Mouse (Mus musculus) left cerebral cortex, adult 8-10 months (tissue): Measurements from ENCODE around the gene Ppm1a. TPM values are rescaled to one million over a fixed set of nuclear protein-coding genes. Genes with fewer than 3 reads are reported as not detected.

Source experiments
- DNase-seq, 2 experiments: peaks; one replicate each; pipeline ENCODE4 v3.0.0; 2022; ENCODE audit warnings: low spot score in 2 of 2
- total RNA-seq, 4 experiments: library from RNA; stranded (reverse); gene quantifications; 2 replicates each; pipeline ENCODE4 v1.2.4; 2022

Ppm1a gene
- total RNA-seq, 4 experiments from 2014 or later = 302 to 338 (median 333) TPM

DNA sequence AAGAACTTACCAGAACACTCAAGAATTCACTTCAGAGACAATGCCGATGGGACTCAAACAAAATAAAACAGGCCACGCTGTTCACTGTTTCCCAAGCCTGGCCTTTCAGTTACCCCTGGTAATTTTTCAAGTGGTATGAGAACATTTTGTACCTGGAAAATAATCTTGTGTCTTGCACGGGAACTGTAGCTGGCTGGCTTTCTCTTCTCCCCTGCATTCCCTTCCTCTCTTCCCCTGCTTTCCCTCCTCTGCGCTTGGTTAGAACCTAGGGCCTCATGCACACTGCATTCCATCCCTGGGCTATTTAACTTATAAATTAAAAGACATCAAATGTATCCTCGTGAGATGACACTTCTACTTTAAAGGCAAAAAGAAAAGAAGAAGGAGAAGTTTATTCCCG is 64.3 kb downstream of the Ppm1a start:
- DNase-seq = no peak

GRCm38 (mm10) chr12:72825656-72826055 is 68.4 kb downstream of the Ppm1a start:
- DNase-seq = no peak

DNA sequence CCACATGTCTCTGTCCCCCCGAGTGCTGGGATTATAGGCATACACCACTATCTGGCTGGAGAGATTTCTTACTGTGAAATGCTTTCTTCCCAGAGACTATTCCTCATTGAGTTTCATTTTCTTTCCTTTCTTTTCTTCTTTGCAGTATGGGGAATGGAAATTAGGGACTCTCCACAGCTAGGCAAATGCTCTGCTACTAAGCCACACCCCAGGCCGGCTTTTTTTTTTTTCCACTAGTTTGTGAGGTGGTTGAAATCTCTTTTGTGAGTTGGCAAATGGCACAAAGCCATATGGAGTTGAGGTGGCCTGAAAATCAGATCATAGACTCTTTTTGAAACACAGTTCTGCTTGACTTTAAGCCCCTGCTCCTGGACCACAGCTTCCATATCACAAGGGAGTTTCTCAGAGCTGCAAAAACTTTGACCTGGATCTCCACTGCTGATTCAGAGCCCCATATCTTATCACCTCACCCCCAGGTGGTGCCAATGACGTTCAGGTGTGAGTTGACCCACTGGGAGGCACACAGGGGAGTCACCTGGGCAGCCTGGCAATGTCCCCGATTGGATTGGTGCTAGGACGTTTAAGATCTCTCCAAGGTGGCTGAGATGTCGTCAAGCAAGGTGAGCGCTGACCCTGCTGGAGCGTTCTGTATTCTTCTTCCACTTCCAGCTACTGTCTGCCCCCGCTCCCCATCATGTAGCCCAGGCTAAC is 71.7 kb downstream of the Ppm1a start:
- no peak for DNase-seq

GRCm38 (mm10) chr12:72829777-72830176 is 72.5 kb downstream of the Ppm1a start:
- DNase-seq = no peak

DNA sequence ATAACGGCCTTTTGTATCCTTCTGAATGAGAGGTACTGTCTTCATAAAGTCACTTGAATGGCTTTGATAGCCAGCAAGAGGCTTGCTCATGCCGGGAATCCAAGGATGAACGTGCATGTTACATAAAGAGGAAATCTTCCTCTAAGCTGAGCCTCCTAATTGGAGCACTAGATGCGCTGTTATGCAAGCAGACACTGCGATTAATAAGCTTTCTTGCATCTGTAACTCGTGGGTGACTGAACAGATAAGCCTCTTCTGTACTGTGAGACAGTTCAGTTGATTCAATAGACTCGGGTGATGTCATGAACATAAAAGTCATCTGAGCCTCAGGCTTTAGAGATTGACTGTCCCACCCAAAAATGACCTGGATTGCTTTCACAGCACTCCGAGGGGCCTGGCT is 73.1 kb downstream of the Ppm1a start:
- peak in 1 of 2 experiments; percentile 36 for DNase-seq

- peak; percentile 62 to 84 for DNase-seq
Observed at GRCm38 (mm10) chr12:72831711-72832432, 74.6 kb downstream of the Ppm1a start.

- DNase-seq = no peak
Observed at GRCm38 (mm10) chr12:72834773-72835517, 77.7 kb downstream of the Ppm1a start.

- no peak for DNase-seq
Observed at GRCm38 (mm10) chr12:72835518-72836015, 78.3 kb downstream of the Ppm1a start.

DNA sequence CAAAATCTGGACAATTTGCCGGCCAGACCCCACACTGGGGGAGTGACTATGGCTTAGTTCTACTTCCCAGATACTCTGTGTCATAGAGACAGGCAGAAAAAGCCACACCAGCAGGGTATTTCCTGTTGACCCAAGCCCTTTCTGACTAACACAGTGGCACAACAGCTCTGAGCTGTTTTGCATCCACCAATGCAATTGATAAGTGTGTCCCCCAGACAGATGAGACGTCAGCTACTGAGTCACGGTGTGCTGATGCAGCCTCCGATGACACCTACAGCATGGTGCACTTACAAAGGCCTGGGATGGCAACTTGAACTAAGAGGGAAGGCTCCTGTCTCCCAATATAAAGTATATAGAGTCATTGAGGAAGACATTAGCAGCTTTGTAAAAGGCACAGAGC is 80.0 kb downstream of the Ppm1a start:
- DNase-seq = no peak

DNA sequence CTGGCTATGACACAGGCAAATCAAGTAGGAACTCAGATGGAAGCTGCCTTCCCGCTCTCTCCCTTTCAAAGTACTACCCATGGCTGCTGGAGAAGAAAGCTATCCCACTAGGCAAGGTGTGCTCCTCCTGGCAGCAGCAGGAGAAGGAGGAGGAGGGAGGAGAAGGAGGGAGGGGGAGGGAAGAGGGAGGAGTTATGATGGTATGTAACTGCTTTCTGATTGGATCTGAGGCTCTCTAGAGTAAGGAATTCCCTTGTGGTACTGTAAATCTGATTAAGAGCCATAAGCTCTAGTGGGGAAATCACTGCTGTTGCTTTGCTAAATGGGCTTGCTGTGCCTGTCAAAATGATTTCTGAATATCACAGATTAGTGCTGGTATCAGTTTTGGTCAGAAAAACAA is 84.2 kb downstream of the Ppm1a start:
- DNase-seq = no peak

DNA sequence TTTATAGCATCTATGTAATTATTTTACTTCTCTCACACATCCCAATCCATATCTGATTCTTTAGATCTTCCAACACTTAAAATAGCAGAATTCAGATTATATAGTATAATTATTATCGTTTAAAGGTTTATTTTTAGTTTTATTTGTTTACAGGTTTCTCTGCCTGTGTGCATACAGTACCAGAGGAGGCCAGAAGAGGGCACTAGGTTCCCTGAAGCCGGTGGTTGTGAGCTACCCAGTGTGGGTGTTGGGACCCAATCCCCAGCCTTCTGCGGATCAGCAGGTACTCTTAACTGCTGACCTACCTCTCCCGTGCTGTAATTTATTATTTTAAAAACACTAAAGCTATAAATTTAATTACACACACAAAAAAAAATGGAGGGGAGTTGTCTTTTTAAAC is 85.9 kb downstream of the Ppm1a start:
- no peak for DNase-seq

DNA sequence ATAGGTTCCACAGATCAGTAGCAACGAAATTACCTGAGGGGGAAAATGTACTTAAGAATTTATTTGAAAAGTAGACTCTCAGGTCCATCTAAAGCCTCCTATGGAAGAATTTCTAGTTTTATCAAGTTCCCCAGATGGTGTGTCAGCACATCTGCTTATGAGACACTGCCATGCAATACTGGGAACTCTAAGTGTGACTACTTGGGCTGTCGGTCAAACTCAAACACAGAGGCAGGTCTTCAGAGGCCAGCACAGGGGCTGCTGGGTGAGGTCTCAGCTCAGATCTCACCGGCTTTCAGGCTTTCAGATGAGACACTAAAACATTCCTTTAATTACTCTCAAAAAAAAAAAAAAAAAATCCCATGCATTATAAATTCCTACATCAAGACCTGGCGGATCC is 86.3 kb downstream of the Ppm1a start:
- DNase-seq = no peak

- DNase-seq = no peak
Observed at GRCm38 (mm10) chr12:72843973-72844620, 86.8 kb downstream of the Ppm1a start.

- DNase-seq = no peak
Observed at GRCm38 (mm10) chr12:72845946-72846345, 88.7 kb downstream of the Ppm1a start.

DNA sequence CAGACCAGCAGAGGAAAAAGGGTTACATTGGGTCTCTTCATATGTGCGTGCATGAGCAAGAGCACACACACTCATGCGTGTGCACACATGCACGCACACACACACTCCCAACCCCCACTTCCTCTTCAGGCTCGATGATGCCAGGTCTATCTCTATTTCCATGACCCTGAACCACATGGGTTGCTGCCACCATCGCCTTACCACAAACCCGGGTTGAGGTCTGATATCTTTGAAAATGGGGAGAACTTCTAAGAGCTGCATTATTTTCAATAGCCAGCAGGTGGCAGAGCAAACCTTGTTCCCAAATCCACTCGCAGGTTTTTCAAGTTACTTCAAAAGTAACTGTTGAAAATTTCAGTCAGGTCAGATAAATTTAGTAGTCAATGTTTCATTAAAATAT is 90.5 kb downstream of the Ppm1a start:
- DNase-seq = no peak

Other genes starting within 250 kb of the Ppm1a start
- 10 to 100 TPM; 30.6 to 37.6 (median 33.8) TPM for gene Pcnx4, start 221.1 kb upstream of the Ppm1a start, total RNA-seq
- not detected for gene Gm4756, start 107.8 kb upstream of the Ppm1a start, total RNA-seq
- 10 to 100 TPM; 51.7 to 53.6 (median 53.1) TPM for gene Dhrs7, start 92.5 kb upstream of the Ppm1a start, total RNA-seq
- gene Six6, start 182.4 kb downstream of the Ppm1a start, total RNA-seq = not detected
- gene 4930447C04Rik, start 183.3 kb downstream of the Ppm1a start, total RNA-seq = 10 to 100 TPM in 2 of 4 experiments, 1 to 10 TPM in 2; 8.8 to 11.3 (median 9.8) TPM